Mouse (Mus musculus) neural tube, embryonic 15.5 days (tissue): Measurements from ENCODE around the gene Pyroxd1. TPM values are rescaled to one million over a fixed set of nuclear protein-coding genes. Genes with fewer than 3 reads are reported as not detected.

ENCODE experiments used
- ATAC-seq: fragments of 200-750 bp; cut with Nextera tagmentation; 2 replicates; pipeline ENCODE4 v1.8.0; 2017; ENCODE audit warnings: mild to moderate bottlenecking, moderate TSS enrichment, moderate library complexity; ENCODE audit not compliant: low FRiP score
- H3K27ac ChIP-seq: fragments of 300-500 bp; sonication (generic); replicated peaks from 2 replicates; pipeline ENCODE4 v1.5.1; 2015; ENCODE audit warnings: mild to moderate bottlenecking, inconsistent platforms
- H3K27me3 ChIP-seq: fragments of 300-500 bp; sonication (generic); replicated peaks from 2 replicates; pipeline ENCODE4 v1.6.1; 2015; ENCODE audit warnings: inconsistent platforms
- H3K36me3 ChIP-seq: fragments of 300-500 bp; sonication (generic); 2 replicates; pipeline ENCODE4 v1.6.1; 2015; ENCODE audit warnings: inconsistent platforms
- H3K4me1 ChIP-seq: fragments of 300-500 bp; sonication (generic); 2 replicates; pipeline ENCODE4 v1.6.1; 2015; ENCODE audit warnings: inconsistent platforms
- H3K4me2 ChIP-seq: fragments of 300-500 bp; sonication (generic); 2 replicates; pipeline ENCODE4 v1.6.1; 2015; ENCODE audit warnings: inconsistent platforms, mild to moderate bottlenecking, moderate library complexity
- H3K4me3 ChIP-seq: fragments of 300-500 bp; sonication (generic); replicated peaks from 2 replicates; pipeline ENCODE4 v1.5.1; 2015; ENCODE audit warnings: mild to moderate bottlenecking, inconsistent platforms
- H3K9ac ChIP-seq: fragments of 300-500 bp; sonication (generic); replicated peaks from 2 replicates; pipeline ENCODE4 v1.6.1; 2015; ENCODE audit warnings: mild to moderate bottlenecking, inconsistent platforms
- H3K9me3 ChIP-seq: fragments of 300-500 bp; sonication (generic); replicated peaks from 2 replicates; pipeline ENCODE4 v1.6.1; 2016; ENCODE audit warnings: inconsistent platforms
- WGBS: fragments of 180-500 bp; shearing (Covaris S2); methylation state at CpG from one replicate; pipeline ENCODE4 v1.1.7; 2015; ENCODE audit warnings: mixed read lengths; 5-methylcytosine and 5-hydroxymethylcytosine counted together
- polyA plus RNA-seq: library from polyadenylated mRNA; unstranded; fragments of >200 nt; fragmentation: Nextera tagmentation; extraction: Ambion mirVana; gene quantifications from 2 replicates; pipeline ENCODE4 v1.2.1, GENCODE M21; 2015

The Pyroxd1 gene
- polyA plus RNA-seq, 1 experiment from 2014 or later = 18.7 TPM

DNA sequence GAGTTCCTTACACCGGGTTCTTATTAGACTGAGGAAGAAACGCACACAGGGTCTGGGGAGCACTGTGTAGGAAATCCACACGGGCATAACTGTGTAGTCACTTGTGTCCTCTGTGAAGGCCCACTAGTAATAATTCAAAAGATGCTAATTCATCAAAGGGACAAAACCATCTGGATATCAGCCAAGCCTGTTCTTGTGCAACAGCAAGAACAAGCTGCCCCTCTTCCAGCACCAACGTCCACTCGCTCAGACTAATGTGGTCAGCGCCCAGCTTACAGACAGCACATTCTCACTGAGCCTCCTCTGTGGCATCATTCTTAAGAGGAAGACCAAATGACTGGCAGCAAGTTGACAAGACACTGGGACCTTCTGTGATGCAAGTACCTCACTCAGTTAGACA lies 34.5 kb downstream of the Pyroxd1 start:
- Histone ChIP-seq H3K36me3 (peaks cover 19% of the 10 kb centered on the region), H3K4me2 (no peak overlapping the region), H3K9me3 (no peaks in the 10 kb centered on the region), H3K27ac (no peak overlapping the region), H3K27me3 (no peaks in the 10 kb centered on the region), H3K4me3 (no peak overlapping the region), H3K4me1 (0 out of 2 replicates have a peak, but pooled peaks cover 3% of the 10 kb centered on the region), H3K9ac (no peak overlapping the region)
- no peak for ATAC-seq
- 88% methylated on average over 6 of the region's 6 CpGs for WGBS

- Histone ChIP-seq H3K9me3 (no peaks in the 10 kb centered on the region), H3K4me2 (no peak overlapping the region), H3K27ac (no peak overlapping the region), H3K36me3 (peaks cover 4% of the 10 kb centered on the region), H3K4me3 (no peak overlapping the region), H3K27me3 (no peaks in the 10 kb centered on the region), H3K4me1 (peaks cover 9% of the 10 kb centered on the region), H3K9ac (no peak overlapping the region)
- ATAC-seq = no peak
- WGBS = 92% methylated on average over 7 of the region's 7 CpGs
Observed at GRCm38 (mm10) chr6:142381615-142382014, 36.2 kb downstream of the Pyroxd1 start.

DNA sequence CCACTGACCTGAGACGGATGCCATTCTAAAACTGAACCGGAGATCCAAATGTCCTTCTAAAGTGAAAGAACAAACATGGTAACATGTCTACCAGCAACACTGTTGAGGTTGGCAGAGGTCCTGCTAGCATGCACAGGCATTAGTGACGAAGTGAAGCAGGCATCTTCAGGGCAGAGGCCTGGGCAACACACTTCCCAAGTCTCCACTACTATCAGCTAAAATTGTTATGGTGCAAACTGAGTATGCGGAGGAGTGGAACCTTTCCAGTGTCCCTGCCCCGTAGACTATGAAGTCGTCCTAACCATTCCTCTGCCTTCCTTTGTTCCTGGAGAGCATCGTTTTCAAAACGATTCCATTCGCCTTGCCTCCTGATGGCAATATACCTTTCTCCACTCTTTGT lies 39.1 kb downstream of the Pyroxd1 start:
- Histone ChIP-seq H3K27ac (no peak overlapping the region), H3K4me2 (no peak overlapping the region), H3K9me3 (no peaks in the 10 kb centered on the region), H3K4me1 (peaks cover 27% of the 10 kb centered on the region), H3K27me3 (no peaks in the 10 kb centered on the region), H3K9ac (no peak overlapping the region), H3K4me3 (no peak overlapping the region), H3K36me3 (no peaks in the 10 kb centered on the region)
- ATAC-seq = no peak
- 92% methylated on average over 9 of the region's 9 CpGs for WGBS

GRCm38 (mm10) chr6:142386285-142387010 lies 41.0 kb downstream of the Pyroxd1 start:
- peak; percentile 87 for ATAC-seq
- no peaks in the 10 kb centered on the region for H3K9me3 ChIP-seq
- no peaks in the 10 kb centered on the region for H3K36me3 ChIP-seq
- peak overlapping the region; percentile 64 for H3K9ac ChIP-seq
- H3K27ac ChIP-seq = peak overlapping the region; percentile 71
- H3K27me3 ChIP-seq = no peaks in the 10 kb centered on the region
- 6% methylated on average over 31 of the region's 31 CpGs for WGBS
- peak overlapping the region; percentile 88 for H3K4me2 ChIP-seq
- peaks cover 27% of the 10 kb centered on the region for H3K4me1 ChIP-seq
- peak overlapping the region; percentile 100 for H3K4me3 ChIP-seq

DNA sequence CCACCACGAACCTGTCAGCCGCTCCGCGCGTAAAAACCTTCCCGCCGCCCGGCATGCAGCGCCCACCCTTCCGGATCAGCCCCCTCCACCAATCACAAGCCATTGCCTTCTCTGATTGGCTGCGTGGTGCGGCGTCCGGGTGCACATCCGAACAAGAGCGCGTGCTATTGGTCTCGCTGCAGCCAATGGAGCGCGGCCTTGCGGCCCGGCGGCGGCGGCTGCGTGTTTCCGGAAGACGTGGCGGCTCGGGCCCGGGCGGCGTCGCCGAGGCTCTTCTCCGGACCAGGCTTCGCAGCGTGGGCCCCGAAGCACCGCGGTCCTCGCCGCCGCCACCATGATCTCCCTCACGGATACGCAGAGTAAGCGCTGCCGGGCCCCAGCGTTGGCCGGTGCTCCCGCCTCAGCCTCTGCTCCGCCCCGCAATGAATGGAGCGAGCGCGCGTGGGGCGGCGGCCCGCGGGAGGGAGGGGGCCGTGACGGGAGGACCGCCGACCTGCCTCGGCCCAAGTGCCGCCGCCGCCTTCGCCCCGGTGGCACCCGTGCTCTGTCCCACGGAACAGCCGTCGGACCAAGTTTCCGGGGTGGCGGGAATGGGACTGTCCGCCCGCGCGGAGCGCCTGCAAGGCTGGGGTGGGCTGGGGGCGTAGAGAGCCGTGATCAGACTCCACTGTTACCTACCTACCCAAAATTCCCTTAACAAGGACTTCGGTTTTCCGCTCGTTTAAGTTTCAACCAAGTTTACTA lies 41.7 kb downstream of the Pyroxd1 start, which contains the start of the genes Recql and Golt1b:
TSS of gene Recql (minus strand) at position 77 of the 744 bp plus-strand sequence.
TSS of gene Golt1b (plus strand) at position 211 of the 744 bp plus-strand sequence.
- Histone ChIP-seq H3K27me3 (no peaks in the 10 kb centered on the region), H3K4me2 (peak within 1 kb of the TSS; percentile 88), H3K9ac (peak within 1 kb of the TSS; percentile 86), H3K4me3 (peak within 1 kb of the TSS; percentile 100), H3K4me1 (peaks cover 27% of the 10 kb centered on the region), H3K9me3 (no peaks in the 10 kb centered on the region), H3K27ac (peak within 1 kb of the TSS; percentile 71), H3K36me3 (no peaks in the 10 kb centered on the region)
- WGBS = under 1% methylated on average over 86 of the region's 87 CpGs
- ATAC-seq = peak; percentile 100

- Histone ChIP-seq H3K4me3 (peak overlapping the region; percentile 100), H3K4me2 (peak overlapping the region; percentile 88), H3K9me3 (no peaks in the 10 kb centered on the region), H3K36me3 (0 out of 2 replicates have a peak, but pooled peaks cover under 1% of the 10 kb centered on the region), H3K9ac (peak overlapping the region; percentile 86), H3K27ac (0 out of 2 replicates have a peak overlapping the region, but pooled peaks have one; percentile 64), H3K4me1 (peaks cover 27% of the 10 kb centered on the region), H3K27me3 (no peaks in the 10 kb centered on the region)
- 23% methylated on average over 8 of the region's 8 CpGs for WGBS
- no peak for ATAC-seq
Observed at GRCm38 (mm10) chr6:142387755-142388271, 42.4 kb downstream of the Pyroxd1 start.

DNA sequence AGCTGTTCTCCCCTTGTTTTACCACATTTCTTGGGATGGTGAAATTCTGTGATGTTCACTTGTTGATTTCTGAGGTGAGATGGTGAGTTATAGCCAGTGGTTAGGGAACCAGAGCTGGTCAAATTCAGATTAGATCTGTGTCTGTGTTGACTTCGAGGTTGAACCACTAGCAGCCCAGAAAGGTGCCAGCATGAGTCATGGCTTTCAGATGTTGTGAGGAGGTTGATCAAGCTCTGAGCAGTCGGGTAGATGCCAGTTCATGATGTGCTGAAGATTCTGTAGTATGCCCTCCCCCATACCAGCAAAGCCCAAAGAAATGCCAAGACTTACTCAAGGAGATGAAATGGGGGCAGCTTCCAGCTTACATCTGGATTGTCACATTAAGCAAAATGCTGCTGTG lies 43.6 kb downstream of the Pyroxd1 start:
- Histone ChIP-seq H3K4me3 (no peak overlapping the region), H3K4me1 (peaks cover 24% of the 10 kb centered on the region), H3K36me3 (0 out of 2 replicates have a peak, but pooled peaks cover 8% of the 10 kb centered on the region), H3K9me3 (no peaks in the 10 kb centered on the region), H3K4me2 (0 out of 2 replicates have a peak overlapping the region, but pooled peaks have one; percentile 88), H3K27ac (no peak overlapping the region), H3K9ac (no peak overlapping the region), H3K27me3 (no peaks in the 10 kb centered on the region)
- no peak for ATAC-seq
- 93% methylated on average over 2 of the region's 2 CpGs for WGBS

GRCm38 (mm10) chr6:142392312-142392711 lies 46.9 kb downstream of the Pyroxd1 start:
- 94% methylated on average over 5 of the region's 5 CpGs for WGBS
- no peak for ATAC-seq
- Histone ChIP-seq H3K4me2 (no peak overlapping the region), H3K36me3 (peaks cover 32% of the 10 kb centered on the region), H3K27me3 (no peaks in the 10 kb centered on the region), H3K9ac (no peak overlapping the region), H3K27ac (no peak overlapping the region), H3K4me3 (no peak overlapping the region), H3K9me3 (no peaks in the 10 kb centered on the region), H3K4me1 (peaks cover 18% of the 10 kb centered on the region)

DNA sequence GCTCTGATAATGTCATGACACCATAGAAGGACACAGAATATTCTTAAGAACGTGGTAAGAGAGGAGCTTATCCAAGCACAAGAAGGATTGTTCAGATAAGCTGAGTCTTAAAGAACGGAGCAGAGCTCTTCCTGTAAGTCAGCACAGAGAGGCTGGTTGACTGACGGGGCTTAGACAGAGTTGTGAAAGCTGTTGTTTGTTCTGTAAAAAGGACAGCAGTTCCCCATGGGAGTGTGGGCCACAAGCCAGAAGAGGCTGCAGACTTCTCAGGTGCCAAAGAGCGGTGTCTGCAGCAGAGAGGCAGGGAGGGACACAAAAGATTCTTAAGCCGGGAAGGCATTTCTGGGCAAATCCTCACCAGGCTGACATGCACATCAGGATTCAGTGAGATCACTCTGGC lies 49.2 kb downstream of the Pyroxd1 start:
- peaks cover 32% of the 10 kb centered on the region for H3K36me3 ChIP-seq
- no peak overlapping the region for H3K27ac ChIP-seq
- H3K4me3 ChIP-seq = no peak overlapping the region
- H3K4me1 ChIP-seq = no peaks in the 10 kb centered on the region
- H3K27me3 ChIP-seq = no peaks in the 10 kb centered on the region
- no peak overlapping the region for H3K4me2 ChIP-seq
- no peak for ATAC-seq
- H3K9me3 ChIP-seq = no peaks in the 10 kb centered on the region
- 94% methylated on average over 5 of the region's 5 CpGs for WGBS
- no peak overlapping the region for H3K9ac ChIP-seq

- Histone ChIP-seq H3K9me3 (no peaks in the 10 kb centered on the region), H3K27ac (no peak overlapping the region), H3K36me3 (peaks cover 40% of the 10 kb centered on the region), H3K4me2 (no peak overlapping the region), H3K4me3 (no peak overlapping the region), H3K4me1 (no peaks in the 10 kb centered on the region), H3K27me3 (no peaks in the 10 kb centered on the region), H3K9ac (no peak overlapping the region)
- ATAC-seq = no peak
- 97% methylated on average over 6 of the region's 6 CpGs for WGBS
Observed at GRCm38 (mm10) chr6:142395756-142396155, 50.3 kb downstream of the Pyroxd1 start.

- Histone ChIP-seq H3K27me3 (peaks cover 30% of the 10 kb centered on the region), H3K4me2 (no peak overlapping the region), H3K9me3 (no peaks in the 10 kb centered on the region), H3K27ac (no peak overlapping the region), H3K9ac (no peak overlapping the region), H3K4me1 (peaks cover 5% of the 10 kb centered on the region; the same call in 1 of the 2 replicates), H3K4me3 (no peak overlapping the region), H3K36me3 (no peaks in the 10 kb centered on the region)
- WGBS = 44% methylated on average over 1 of the region's 1 CpGs
- ATAC-seq = peak; percentile 11; the same call in 1 of the 2 replicates
Observed at GRCm38 (mm10) chr6:142411140-142411539, 65.7 kb downstream of the Pyroxd1 start.
